Mouse (Mus musculus) B cell, adult (primary cell): ENCODE measurements around the gene Fbxl12. TPM values are rescaled to one million over a fixed set of nuclear protein-coding genes. Genes with fewer than 3 reads are reported as not detected.

Experiments used
- total RNA-seq: library from RNA; stranded (reverse); gene quantifications from 4 replicates; pipeline ENCODE4 v1.2.4, GENCODE M21; 2023; ENCODE audit not compliant: inconsistent age

Fbxl12 gene
- total RNA-seq, result 80.5 to 89.3 TPM (median 85.7 TPM) in 4 replicates

GRCm38 (mm10) chr9:20644360-20645081 is at the start of gene Fbxl12:
TSS of gene Fbxl12 (minus strand) at chr9:20644767.

DNA sequence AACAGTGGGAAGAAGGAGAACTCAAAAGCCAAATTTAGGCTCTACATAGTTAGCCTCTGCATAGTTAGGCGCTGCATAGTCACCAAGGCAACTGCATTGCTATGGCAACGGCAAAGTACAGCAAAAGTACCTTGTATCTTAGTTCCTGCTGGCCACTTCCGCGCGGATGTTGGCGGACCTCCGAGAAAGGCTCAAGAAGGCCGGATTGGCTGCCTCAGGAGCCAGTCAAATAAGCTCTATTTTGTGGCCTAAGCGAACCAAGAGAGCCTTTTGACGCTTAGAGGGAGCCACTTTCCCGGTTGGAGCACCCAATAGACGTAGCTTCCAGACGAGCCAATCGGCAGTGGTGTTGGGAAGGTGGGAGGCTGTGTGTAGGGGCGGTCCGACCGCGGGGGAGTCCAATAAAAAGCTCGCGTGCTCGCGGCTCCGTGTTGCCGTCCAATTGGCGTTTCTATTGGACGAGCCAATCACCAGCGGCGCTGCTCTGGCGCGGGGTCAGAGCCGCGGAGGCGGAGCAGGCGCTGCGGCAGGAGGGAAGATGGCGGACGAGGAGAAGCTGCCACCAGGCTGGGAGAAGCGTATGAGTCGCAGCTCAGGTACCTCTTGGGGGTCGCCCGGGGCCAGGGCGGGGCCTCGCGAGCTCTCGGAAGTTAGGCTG is 7.2 kb upstream of the Fbxl12 start, which contains the start of gene Pin1:
Pin1 (plus strand) TSS at position 494 of the 658 bp plus-strand sequence.

DNA sequence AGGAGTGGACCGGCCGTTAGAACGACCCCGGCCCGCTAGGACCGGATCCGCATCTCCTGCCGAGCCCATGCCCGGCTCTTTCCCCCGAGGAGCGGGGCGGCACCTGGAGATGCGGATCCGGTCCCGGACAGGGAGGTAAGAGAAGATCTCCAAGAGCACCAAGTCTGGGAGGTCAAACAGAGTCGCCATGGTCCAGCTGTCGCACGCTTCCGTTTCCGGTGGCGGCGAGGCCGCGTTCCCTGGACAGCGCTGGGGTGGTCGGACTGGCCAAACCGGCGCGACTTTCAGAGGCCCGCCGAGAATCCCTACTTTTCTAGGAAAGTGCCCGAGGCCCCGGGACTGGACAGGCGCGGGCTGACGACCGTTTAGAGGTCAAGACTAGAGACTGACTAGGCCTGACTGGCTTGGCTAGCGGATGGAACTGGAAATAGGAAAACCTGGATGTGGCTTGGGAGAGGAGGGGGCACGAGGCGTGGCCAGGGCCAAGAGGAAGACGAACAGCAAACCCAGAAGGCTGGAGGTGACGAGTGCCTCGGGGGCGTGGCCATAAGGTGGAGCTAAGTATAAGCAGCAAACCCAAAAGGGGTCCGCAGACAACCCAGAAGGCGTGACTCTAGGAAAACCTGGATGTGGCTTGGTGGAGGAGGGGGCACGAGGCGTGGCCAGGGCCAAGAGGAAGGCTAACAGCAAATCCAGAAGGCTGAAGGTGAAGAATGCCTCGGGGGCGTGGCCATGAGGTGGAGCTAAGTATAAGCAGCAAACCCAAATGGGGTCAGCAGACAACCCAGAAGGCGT is 2.3 kb downstream of the Fbxl12 start, which contains the start of gene Ubl5:
Ubl5 (plus strand) TSS at position 778 of the 795 bp plus-strand sequence.

GRCm38 (mm10) chr9:20581175-20581634 is 63.4 kb downstream of the Fbxl12 start, which contains the start of gene Zfp846:
TSS of gene Zfp846 (plus strand) at chr9:20581291.

Other genes starting within 250 kb of the Fbxl12 start
- 41.1 to 45.0 TPM (median 44.4 TPM) in 4 replicates for gene Zfp26, start 184.6 kb downstream of the Fbxl12 start, total RNA-seq
- gene Zfp426, start 152.0 kb downstream of the Fbxl12 start, total RNA-seq, result 17.4 to 25.3 TPM (median 18.8 TPM) in 4 replicates
- 29.0 to 37.7 TPM (median 33.0 TPM) in 4 replicates for gene Zfp266, start 123.3 kb downstream of the Fbxl12 start, total RNA-seq
- 7.0 to 9.6 TPM (median 8.3 TPM) in 4 replicates for gene Zfp846, start 63.5 kb downstream of the Fbxl12 start, total RNA-seq
- gene Ubl5, start 1.9 kb downstream of the Fbxl12 start, total RNA-seq, result 350 to 393 TPM (median 361 TPM) in 4 replicates
- gene Pin1, start 7.3 kb upstream of the Fbxl12 start, total RNA-seq, result 14.5 to 16.2 TPM (median 15.0 TPM) in 4 replicates
- gene Olfm2, start 101.6 kb upstream of the Fbxl12 start, total RNA-seq, result not detected in 4 replicates
- 0.72 to 3.0 TPM (median 1.7 TPM) in 4 replicates for gene Col5a3, start 170.3 kb upstream of the Fbxl12 start, total RNA-seq
- not detected in 4 replicates for gene Rdh8, start 173.7 kb upstream of the Fbxl12 start, total RNA-seq
- gene A230050P20Rik, start 223.9 kb upstream of the Fbxl12 start, total RNA-seq, result 47.6 to 54.9 TPM (median 52.4 TPM) in 4 replicates
- 0.83 to 1.2 TPM (median 1.1 TPM) in 4 replicates for gene Angptl6, start 235.0 kb upstream of the Fbxl12 start, total RNA-seq
- 124 to 148 TPM (median 127 TPM) in 4 replicates for gene Ppan, start 243.4 kb upstream of the Fbxl12 start, total RNA-seq